Mouse (Mus musculus) stomach, embryonic 14.5 days (tissue): ENCODE data around the gene Yjefn3. TPM values are rescaled to one million over a fixed set of nuclear protein-coding genes. Genes with fewer than 3 reads are reported as not detected.

Experiments
- ATAC-seq: fragments of 200-750 bp; cut with Nextera tagmentation; 2 replicates; pipeline ENCODE4 v1.8.0; 2017; ENCODE audit warnings: low read depth, moderate TSS enrichment; ENCODE audit not compliant: insufficient number of reproducible peaks, insufficient read depth, low FRiP score
- H3K27ac ChIP-seq: fragments of 300-500 bp; sonication (generic); 2 replicates; pipeline ENCODE4 v1.5.1; 2014; ENCODE audit warnings: mild to moderate bottlenecking, low read length, moderate library complexity, mixed read lengths
- H3K27me3 ChIP-seq: fragments of 300-500 bp; sonication (generic); 2 replicates; pipeline ENCODE4 v1.6.1; 2014; ENCODE audit warnings: low read length, control low read depth, mixed read lengths; ENCODE audit not compliant: control insufficient read depth, insufficient read depth
- H3K36me3 ChIP-seq: fragments of 300-500 bp; sonication (generic); 2 replicates; pipeline ENCODE4 v1.6.1; 2014; ENCODE audit warnings: mild to moderate bottlenecking, control low read depth, low read length, moderate library complexity, mixed read lengths; ENCODE audit not compliant: control insufficient read depth, insufficient read depth
- H3K4me1 ChIP-seq: fragments of 300-500 bp; sonication (generic); 2 replicates; pipeline ENCODE4 v1.6.1; 2014; ENCODE audit warnings: low read length, control low read depth, mixed read lengths; ENCODE audit not compliant: control insufficient read depth, insufficient read depth
- H3K4me2 ChIP-seq: fragments of 300-500 bp; sonication (generic); replicated peaks from 2 replicates; pipeline ENCODE4 v1.6.1; 2014; ENCODE audit warnings: low read depth, low read length, control low read depth
- H3K4me3 ChIP-seq: fragments of 300-500 bp; sonication (generic); 2 replicates; pipeline ENCODE4 v1.5.1; 2014; ENCODE audit warnings: low read depth, low read length, control low read depth
- H3K9ac ChIP-seq: fragments of 300-500 bp; sonication (generic); replicated peaks from 2 replicates; pipeline ENCODE4 v1.6.1; 2014; ENCODE audit warnings: low read depth, mild to moderate bottlenecking, control low read depth, low read length, moderate library complexity, mixed read lengths
- H3K9me3 ChIP-seq: fragments of 300-500 bp; sonication (generic); 2 replicates; pipeline ENCODE4 v1.6.1; 2016; ENCODE audit warnings: low read depth, low read length, control low read depth; ENCODE audit not compliant: control insufficient read depth
- WGBS: fragments of 180-500 bp; shearing (Covaris S2); extraction: QIAGEN DNeasy Blood & Tissue Kit; methylation state at CpG from one replicate; pipeline ENCODE4 v1.1.7; 2014; 5-methylcytosine and 5-hydroxymethylcytosine counted together
- polyA plus RNA-seq: library from polyadenylated mRNA; unstranded; fragments of >200 nt; fragmentation: Nextera tagmentation; extraction: Ambion mirVana; gene quantifications from 2 replicates; pipeline ENCODE4 v1.2.1, GENCODE M21; 2014

Gene Yjefn3
- polyA plus RNA-seq, 1 experiment from 2014 or later = 4.9 TPM

GRCm38 (mm10) chr8:69888902-69889301 is 13.6 kb downstream of the Yjefn3 start:
- peaks cover 58% of the 10 kb centered on the region for H3K27me3 ChIP-seq
- H3K27ac ChIP-seq = no peak overlapping the region
- H3K36me3 ChIP-seq = peaks cover 7% of the 10 kb centered on the region; the same call in 1 of the 2 replicates
- H3K4me2 ChIP-seq = peak overlapping the region; percentile 34
- no peak overlapping the region for H3K9ac ChIP-seq
- ATAC-seq = no peak
- H3K9me3 ChIP-seq = no peaks in the 10 kb centered on the region
- 5% methylated on average over 32 of the region's 32 CpGs for WGBS
- peak overlapping the region; percentile 16 for H3K4me3 ChIP-seq
- H3K4me1 ChIP-seq = peaks cover 15% of the 10 kb centered on the region

- Histone ChIP-seq H3K4me2 (peak overlapping the region; percentile 34), H3K27ac (no peak overlapping the region), H3K9me3 (no peaks in the 10 kb centered on the region), H3K4me1 (peaks cover 15% of the 10 kb centered on the region), H3K9ac (no peak overlapping the region), H3K4me3 (peak overlapping the region; percentile 17; the same call in 1 of the 2 replicates), H3K36me3 (peaks cover 3% of the 10 kb centered on the region; the same call in 1 of the 2 replicates), H3K27me3 (peaks cover 64% of the 10 kb centered on the region)
- WGBS = 8% methylated on average over 24 of the region's 24 CpGs
- ATAC-seq = no peak
These were observed 14.2 kb downstream of the Yjefn3 start for GRCm38 (mm10) chr8:69888244-69888866.

DNA sequence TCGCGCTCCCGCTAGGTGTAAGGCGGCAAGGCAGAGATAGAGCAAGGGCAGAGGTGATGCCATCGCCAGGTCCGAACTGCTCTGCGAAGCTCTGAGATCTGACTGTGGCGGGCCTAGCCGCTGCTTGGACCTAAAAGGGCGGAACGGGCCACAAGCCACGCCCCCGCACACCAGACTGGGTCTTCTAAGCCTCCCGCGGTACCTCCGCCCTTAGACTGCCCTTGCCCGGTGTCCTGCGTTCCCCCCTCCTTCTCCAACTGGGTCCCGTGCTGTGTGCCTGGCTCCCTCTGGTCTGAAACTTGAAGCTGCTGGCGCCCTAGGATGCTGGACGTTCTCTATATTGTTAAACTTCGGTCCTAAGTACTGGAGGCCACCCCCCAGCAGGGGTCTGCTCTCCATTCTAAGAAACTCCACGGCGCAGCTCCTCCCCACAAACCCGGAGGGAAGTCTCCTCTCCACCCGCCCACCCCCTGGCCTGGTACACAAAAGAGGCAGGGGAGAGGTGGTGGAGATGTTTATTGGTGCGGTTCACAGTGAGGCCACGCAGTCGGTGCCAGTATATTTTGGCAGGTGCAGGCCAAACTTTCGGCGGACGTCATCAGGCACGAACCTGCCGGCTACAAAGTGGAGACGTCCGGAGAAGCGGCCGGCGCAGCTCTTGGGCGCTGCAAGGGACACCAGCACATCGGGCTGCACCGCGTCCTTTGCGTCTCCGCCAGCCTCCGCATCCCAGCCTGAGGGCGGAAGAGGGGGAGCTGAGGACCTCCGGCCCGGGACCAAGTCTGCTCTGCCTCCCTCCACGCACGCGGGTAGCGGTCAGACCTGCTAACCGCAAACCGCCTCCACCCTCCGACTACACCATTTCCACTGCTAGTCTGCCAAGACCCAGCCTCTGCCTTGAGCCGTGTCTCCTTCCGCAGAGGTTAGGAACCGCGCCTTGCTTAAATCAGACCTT is 14.9 kb downstream of the Yjefn3 start, which contains the start of gene Cilp2:
TSS of gene Cilp2 (minus strand) at position 399 of the 955 bp plus-strand sequence.
- H3K27me3 ChIP-seq = peaks cover 72% of the 10 kb centered on the region
- H3K4me2 ChIP-seq = peak within 1 kb of the TSS; percentile 34
- no peak within 1 kb of the TSS for H3K9ac ChIP-seq
- 0 out of 2 replicates have a peak, but pooled peaks have one; percentile 5 for ATAC-seq
- WGBS = 2% methylated on average over 58 of the region's 60 CpGs
- no peak within 1 kb of the TSS for H3K27ac ChIP-seq
- H3K4me3 ChIP-seq = peak within 1 kb of the TSS; percentile 17
- no peaks in the 10 kb centered on the region; the same call in 1 of the 2 replicates for H3K36me3 ChIP-seq
- H3K9me3 ChIP-seq = no peaks in the 10 kb centered on the region
- H3K4me1 ChIP-seq = peaks cover 15% of the 10 kb centered on the region

- no peaks in the 10 kb centered on the region for H3K36me3 ChIP-seq
- H3K9me3 ChIP-seq = no peaks in the 10 kb centered on the region
- H3K27ac ChIP-seq = no peak overlapping the region
- peaks cover 91% of the 10 kb centered on the region for H3K27me3 ChIP-seq
- no peak overlapping the region for H3K9ac ChIP-seq
- no peak for ATAC-seq
- 57% methylated on average over 13 of the region's 13 CpGs for WGBS
- H3K4me2 ChIP-seq = no peak overlapping the region
- H3K4me1 ChIP-seq = peaks cover 16% of the 10 kb centered on the region; the same call in 1 of the 2 replicates
- no peak overlapping the region for H3K4me3 ChIP-seq
These were observed 18.4 kb downstream of the Yjefn3 start for GRCm38 (mm10) chr8:69884141-69884540.

DNA sequence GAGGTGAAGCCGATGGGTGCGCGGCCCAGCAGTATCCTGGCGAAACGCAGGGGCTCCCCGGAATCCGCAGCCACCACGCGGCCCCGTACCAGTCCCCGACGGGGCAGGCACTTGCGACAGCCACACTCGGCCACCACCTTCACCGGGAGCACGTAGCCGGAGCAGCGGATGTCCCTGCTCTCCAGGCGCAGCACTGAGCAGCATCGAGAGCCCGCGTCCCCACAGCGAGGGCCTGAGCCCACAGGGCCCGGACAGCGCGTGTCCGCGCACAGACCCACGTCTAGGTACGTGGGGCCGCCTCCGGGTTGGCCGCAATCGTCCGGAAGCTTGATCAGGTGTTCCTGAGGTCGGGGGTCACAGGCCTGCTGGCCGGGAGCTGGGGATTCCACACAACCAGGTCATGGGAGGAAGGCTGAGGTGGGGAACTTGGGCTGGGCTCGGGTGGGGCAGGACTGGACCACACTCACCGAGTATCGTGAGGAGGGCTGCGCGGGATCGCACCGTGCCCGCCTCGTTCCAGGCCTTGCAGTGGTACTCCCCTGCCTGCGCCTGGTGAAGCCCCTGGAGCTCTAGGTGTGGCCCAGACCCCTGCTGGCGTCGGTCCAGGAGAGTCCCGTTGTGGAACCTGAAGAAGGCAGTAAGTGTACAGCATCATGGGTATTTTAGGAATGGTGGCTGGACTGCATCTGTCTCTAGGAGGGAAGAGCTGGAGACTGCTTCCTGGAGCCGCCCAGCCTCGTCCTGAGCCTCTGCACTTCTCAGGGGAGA is 19.5 kb downstream of the Yjefn3 start:
- Histone ChIP-seq H3K4me2 (peak overlapping the region; percentile 49; the same call in 1 of the 2 replicates), H3K9ac (no peak overlapping the region), H3K27ac (no peak overlapping the region), H3K36me3 (no peaks in the 10 kb centered on the region), H3K4me3 (peak overlapping the region; percentile 35), H3K9me3 (no peaks in the 10 kb centered on the region), H3K27me3 (peaks cover 85% of the 10 kb centered on the region), H3K4me1 (peaks cover 5% of the 10 kb centered on the region; the same call in 1 of the 2 replicates)
- ATAC-seq = no peak
- 17% methylated on average over 51 of the region's 52 CpGs for WGBS

- ATAC-seq = peak; percentile 57; the same call in 1 of the 2 replicates
- H3K4me3 ChIP-seq = peak overlapping the region; percentile 35
- H3K27ac ChIP-seq = no peak overlapping the region
- H3K4me1 ChIP-seq = 0 out of 2 replicates have a peak, but pooled peaks cover 4% of the 10 kb centered on the region
- no peak overlapping the region for H3K9ac ChIP-seq
- H3K9me3 ChIP-seq = no peaks in the 10 kb centered on the region
- H3K27me3 ChIP-seq = peaks cover 78% of the 10 kb centered on the region
- WGBS = 7% methylated on average over 102 of the region's 103 CpGs
- no peaks in the 10 kb centered on the region for H3K36me3 ChIP-seq
- H3K4me2 ChIP-seq = peak overlapping the region; percentile 49
These were observed 20.3 kb downstream of the Yjefn3 start for GRCm38 (mm10) chr8:69882021-69882756.

GRCm38 (mm10) chr8:69881261-69881865 is 21.1 kb downstream of the Yjefn3 start:
- no peak overlapping the region for H3K27ac ChIP-seq
- H3K9ac ChIP-seq = no peak overlapping the region
- H3K27me3 ChIP-seq = peaks cover 70% of the 10 kb centered on the region
- no peaks in the 10 kb centered on the region for H3K36me3 ChIP-seq
- peak overlapping the region; percentile 49 for H3K4me2 ChIP-seq
- H3K4me1 ChIP-seq = 0 out of 2 replicates have a peak, but pooled peaks cover 4% of the 10 kb centered on the region
- 0 out of 2 replicates have a peak, but pooled peaks have one; percentile 1 for ATAC-seq
- H3K9me3 ChIP-seq = no peaks in the 10 kb centered on the region
- 21% methylated on average over 79 of the region's 79 CpGs for WGBS
- peak overlapping the region; percentile 35 for H3K4me3 ChIP-seq
